Mouse (Mus musculus): ENCODE measurements at regions not wholly inside any gene's neighbourhood (a gene's known extent, or its start where the extent isn't known, plus 50 kb on each side); places are given as distances from the start of the nearest gene placed in this dataset.
A peak's percentile ranks its signal among the peaks of the same experiment; 100 is the strongest.

DNA sequence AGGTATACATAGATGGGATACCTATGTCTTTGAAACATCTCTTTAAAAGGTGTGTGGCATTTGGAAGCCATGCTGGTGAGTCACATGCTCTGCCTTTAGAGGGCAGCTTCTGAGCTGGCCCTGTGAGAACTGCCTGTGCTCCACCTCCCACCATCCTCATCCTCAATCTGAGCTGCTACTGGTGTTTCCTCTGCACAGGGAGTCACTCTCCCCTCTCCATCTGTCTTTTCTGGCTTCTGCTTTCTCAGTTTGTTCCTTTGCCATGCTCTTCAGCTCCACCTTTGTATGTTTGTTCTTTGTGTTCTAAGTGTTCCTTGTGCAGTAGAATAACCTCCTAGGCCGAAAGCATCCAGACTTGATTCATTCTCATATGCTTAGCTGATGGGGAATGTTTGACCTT is 226.6 kb upstream of the Ldoc1 start:
- no peak for TF ChIP-seq CTCF (IDR thresholded peaks at IDR 0.05; ENCODE audit: borderline replicate concordance, extremely low read depth, insufficient read depth, insufficient read length)
- no peak for TF ChIP-seq POLR2A (IDR thresholded peaks at IDR 0.05; ENCODE audit: borderline replicate concordance, extremely low read depth, insufficient read depth, insufficient read length, poor library complexity, severe bottlenecking)
- DNase-seq (ENCODE audit: low read depth), result peak; percentile 2
